ENCODE assay signal across 8 mouse cellular contexts in the genomic region with DNA sequence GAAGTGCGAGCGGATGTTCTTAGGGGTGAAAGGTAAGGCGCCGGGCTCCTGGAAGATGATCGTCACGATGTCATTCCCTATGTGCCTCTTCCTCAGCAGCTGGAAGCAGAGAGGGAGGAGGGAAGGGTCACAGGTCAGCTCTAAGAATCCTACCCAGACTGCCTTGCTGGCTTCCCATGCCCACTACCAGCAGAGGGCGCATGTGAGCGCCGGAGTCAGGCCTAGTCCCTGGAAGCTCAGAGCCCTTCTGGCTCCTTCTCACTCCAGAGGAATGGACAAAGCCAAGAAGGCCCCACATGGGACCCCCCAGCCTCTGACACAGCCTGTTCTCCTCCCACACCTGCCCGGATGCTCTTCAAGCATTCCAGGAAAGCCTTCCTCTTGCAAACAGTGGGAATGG.
DNase-seq lines count a peak whose midpoint lies in the region; ATAC-seq and TF ChIP-seq lines count a peak whose summit lies in the region.

No protein-coding gene starts in this region.

- H3K9me3 ChIP-seq in hindbrain, postnatal 0 days (ENCODE audit: low read length) = no peaks in the 10 kb centered on the region

- H3K4me3 ChIP-seq in hindbrain, postnatal 0 days (ENCODE audit: low read length) = no peak overlapping the region

- no peak overlapping the region for H3K27ac ChIP-seq in hindbrain, postnatal 0 days

- ATAC-seq in hindbrain, postnatal 0 days = peak; percentile 47

- H3K9ac ChIP-seq in hindbrain, postnatal 0 days (replicated peaks; ENCODE audit: low read length) = no peak overlapping the region

- 24% methylated on average over 10 of the region's 10 CpGs for WGBS in hindbrain, postnatal 0 days

- peak; percentile 87 for DNase-seq in R1 (ENCODE audit: low read depth, low spot score)
- peak; percentile 74 for DNase-seq in cerebellum, adult 9-11 months
- DNase-seq in gastrocnemius, adult 18-20 months (ENCODE audit: low spot score) = peak; percentile 78
- peak; percentile 92 for DNase-seq in hindbrain, postnatal 0 days (ENCODE audit: low spot score)
- DNase-seq in left cerebral cortex, postnatal 10 days (ENCODE audit: extremely low spot score in 1 of 2, low spot score in 2 of 2) = peak; percentile 62 to 89
- DNase-seq in mesoderm, embryonic 11.5 days (ENCODE audit: low read depth, low spot score) = peak; percentile 92
- peak; percentile 88 for DNase-seq in right cerebral cortex, postnatal 14 days
- peak; percentile 85 for DNase-seq in urinary bladder, postnatal 14 days (ENCODE audit: low spot score)

- TF ChIP-seq CTCF in hindbrain, postnatal 0 days (IDR thresholded peaks at IDR 0.05; ENCODE audit: low read depth) = peak; percentile 99

- H3K27me3 ChIP-seq in hindbrain, postnatal 0 days (ENCODE audit: insufficient read depth, low read length) = no peaks in the 10 kb centered on the region

- H3K4me1 ChIP-seq in hindbrain, postnatal 0 days (ENCODE audit: insufficient read depth, low read length) = no peaks in the 10 kb centered on the region

- peaks cover 23% of the 10 kb centered on the region; the same call in 1 of the 2 replicates for H3K36me3 ChIP-seq in hindbrain, postnatal 0 days (ENCODE audit: insufficient read depth, low read length)

- intact Hi-C loops in left cerebral cortex, postnatal 10 days (cut with DNase I) = loop anchor here (1.0 kb wide), 1 partner anchor 140 kb away; no protein-coding TSS in a partner anchor

- H3K4me2 ChIP-seq in hindbrain, postnatal 0 days (ENCODE audit: low read depth, low read length) = no peak overlapping the region
